Mouse (Mus musculus) fat pad, adult 2 months (tissue): ENCODE measurements around the gene Hnrnph2.

ENCODE experiments used
- DNase-seq: peaks from one replicate; pipeline ENCODE4 v3.0.0-alpha.2; 2011; ENCODE audit warnings: low read depth, low spot score; ENCODE audit errors: extremely low read depth

Hnrnph2 gene

DNA sequence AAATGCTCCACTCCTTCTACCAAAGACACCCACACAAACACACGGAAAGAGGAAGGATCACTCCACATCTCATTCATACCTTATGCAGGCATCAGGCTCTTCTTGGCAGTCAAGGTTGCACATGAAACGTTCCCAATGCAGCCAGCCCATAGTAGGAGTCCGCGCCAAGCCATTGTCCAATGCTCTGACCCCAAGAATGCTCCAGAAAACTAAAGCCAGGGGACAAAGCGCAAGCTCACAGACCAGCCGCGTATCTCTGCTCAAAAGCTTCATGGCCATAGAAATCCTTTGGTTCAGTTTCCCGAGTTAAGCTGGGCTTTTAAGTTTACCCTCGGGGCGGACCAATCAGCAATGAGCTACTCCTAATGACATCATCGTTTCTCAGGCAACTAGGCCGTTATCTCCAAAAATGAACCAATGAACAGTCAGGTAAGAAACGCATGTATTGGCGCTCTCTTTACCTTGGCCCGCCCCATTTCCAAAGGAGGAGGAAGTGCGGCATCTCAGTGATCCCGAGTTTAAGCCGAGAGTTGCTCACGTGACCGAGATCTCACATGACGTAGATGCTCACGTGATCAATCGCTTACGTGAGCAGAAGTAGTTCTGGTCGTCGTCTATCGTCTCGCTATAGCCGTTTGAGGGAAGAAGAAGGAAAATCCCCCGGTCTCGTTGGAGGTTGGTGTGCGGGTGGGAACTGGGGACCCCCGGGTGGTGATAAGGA, at the start of gene Hnrnph2, which contains the start of gene Gla:
Gene Hnrnph2, plus strand, starts transcription at position 521 of the 721 bp plus-strand sequence.
Gene Gla, minus strand, starts transcription at position 467 of the 721 bp plus-strand sequence.
- DNase-seq = peak; percentile 84

DNA sequence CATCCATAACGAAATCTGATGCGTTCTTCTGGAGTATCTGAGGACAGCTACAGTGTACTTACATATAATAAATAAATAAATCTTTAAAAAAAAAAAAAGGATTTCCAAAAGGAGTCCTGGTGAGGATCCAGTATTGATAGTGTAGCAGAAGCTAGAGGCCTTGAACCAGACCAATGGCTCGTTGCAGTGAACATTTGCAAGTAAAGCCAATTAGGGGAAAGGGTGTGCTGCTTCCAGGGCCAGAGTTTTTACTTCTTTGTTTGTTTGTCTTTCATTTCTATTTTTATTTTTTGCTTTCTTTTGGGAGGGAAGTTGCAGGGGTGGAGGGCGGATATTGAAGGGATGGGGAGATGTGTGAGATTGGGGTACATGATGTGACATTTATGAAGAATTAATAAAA, 47.7 kb upstream of the Hnrnph2 start:
- DNase-seq = no peak

DNA sequence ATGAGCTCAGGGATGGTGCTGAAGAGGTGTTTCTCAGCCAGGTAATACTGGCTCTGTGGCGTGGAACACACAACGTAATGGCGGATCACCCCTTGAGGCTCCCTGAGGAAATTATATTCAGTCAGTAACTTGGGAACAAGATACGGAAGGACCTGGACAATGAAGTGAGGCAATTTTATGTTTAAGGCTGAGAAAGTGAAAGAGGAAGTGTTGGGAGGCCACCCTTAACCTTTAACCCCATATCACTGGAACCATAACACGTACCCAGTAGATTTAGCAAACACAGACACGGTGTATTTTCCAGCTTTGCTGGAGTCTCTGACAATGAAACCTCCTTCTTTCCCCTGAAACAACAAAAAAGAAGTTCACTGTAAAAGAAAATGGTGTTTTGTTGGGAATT, 46.6 kb upstream of the Hnrnph2 start:
- no peak for DNase-seq

DNA sequence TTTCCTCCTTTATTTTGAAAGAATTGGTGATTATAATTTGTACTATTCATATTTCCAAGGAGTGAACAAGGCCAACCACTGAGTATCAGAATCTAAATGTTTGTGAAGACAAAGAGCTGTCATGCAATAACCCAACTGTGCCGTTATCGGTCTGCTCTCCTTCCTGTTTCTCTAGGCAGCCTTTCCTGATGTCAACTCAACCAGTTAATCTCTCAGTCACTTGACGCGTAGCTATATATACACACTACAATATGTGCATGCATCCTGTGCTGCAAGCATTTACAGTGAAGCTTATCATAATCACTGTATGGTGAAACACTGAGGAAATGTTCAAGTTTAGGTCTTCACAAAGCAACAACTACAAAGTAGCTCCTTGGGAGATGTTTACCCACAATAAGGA, 36.7 kb upstream of the Hnrnph2 start:
- DNase-seq = no peak

DNA sequence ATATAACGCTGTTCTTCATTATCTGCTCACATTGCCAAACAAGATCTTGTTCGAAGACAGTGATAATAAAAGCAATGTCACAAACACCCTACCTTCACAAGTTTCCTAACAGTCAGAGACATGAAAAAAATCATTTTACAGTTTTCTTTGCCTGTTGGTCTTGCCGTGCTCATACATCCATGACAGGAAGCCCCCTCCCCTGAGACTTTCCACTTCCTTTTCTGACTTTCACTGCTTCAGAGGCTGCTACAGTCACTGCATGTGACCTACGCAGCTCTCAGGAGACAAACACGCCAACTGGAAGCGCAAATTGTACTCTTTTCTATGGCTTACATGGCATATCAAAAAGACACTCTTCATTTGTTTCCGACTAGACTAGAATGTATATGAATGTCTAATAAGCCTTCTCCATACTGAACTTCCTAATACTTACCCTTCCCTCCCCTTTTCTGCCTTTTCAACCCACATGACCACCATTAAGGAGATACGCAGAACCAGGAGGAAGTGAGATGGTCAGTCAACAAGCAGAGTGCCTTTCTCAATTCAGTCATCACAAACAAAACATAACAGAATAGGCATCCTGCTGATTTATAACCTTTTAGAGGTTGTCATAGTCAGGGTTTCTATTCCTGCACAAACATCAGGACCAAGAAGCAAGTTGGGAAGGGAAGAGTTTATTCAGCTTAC, 34.3 kb upstream of the Hnrnph2 start:
- DNase-seq = no peak

DNA sequence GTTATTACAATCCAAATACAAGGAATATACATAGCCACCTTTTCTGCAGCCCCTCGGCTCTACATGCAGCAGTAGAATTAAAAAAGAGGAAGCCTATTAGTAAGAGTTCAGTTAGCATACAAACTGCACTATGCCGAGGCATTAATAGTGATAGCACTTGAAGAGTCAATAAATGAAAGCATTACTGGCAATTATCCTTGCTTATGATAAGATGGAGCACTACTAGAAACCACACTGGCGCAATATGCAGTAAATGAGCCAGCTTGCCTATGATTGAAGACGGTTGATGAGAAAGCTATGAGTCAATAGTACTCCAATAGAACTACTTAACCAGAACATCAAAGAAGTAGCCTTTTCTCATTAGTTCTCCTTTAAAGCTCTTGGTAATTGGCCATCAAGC, 23.1 kb upstream of the Hnrnph2 start:
- DNase-seq = no peak

DNA sequence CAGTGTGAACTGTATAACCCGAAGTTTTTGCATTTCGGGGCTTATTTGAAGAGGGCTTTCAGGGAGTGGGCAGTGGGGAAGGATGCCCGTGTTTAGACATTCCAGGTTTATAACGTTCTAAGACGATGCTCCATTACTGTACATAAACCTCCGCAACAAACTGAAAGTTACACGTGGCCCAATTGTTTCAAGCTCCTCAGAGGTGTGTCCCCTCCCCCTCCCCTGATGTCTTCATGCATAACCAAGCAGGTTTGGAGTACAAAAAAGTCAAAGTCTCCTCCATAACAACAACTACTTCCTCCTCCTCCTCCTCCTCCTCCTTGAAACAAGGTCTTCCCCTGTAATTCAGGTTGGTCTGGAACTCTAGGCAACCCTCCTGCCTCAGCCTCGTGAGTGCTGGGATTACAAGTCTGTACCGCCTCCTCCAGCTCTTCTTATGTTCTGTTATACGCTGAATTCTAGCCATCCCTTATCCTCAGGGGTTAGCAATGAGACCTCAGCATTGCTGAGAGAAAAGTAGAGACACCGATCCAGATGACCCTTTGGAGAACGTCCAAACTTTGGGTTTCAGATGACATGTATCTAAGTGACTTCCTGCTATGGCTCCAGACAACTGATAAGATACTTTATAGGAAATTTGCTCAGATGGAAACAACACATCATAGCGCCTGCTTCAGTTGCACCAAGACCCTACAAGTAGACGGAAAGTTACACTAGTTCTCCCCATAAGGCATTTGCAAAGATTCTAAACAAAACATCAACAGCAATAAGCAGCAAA, 20.3 kb upstream of the Hnrnph2 start:
- no peak for DNase-seq

DNA sequence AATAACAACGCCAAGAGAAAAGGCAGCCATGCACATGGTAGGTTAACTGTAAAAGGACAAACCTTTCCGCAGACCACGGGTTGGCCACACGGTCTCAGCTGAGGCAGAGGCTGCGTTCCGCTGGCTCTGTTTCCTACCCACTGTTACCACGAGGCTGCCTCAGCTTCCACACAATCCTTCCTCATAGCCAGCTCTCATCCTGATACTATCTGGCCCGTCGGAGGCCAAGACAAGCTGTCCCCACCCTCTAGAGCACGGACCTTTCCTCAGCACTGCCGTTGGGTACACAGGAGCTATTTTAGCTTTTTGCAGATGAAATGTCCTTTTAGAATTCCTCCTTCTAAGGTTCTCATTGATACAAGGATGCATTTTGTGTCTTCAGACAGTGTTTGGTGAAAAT, 18.7 kb upstream of the Hnrnph2 start:
- no peak for DNase-seq

DNA sequence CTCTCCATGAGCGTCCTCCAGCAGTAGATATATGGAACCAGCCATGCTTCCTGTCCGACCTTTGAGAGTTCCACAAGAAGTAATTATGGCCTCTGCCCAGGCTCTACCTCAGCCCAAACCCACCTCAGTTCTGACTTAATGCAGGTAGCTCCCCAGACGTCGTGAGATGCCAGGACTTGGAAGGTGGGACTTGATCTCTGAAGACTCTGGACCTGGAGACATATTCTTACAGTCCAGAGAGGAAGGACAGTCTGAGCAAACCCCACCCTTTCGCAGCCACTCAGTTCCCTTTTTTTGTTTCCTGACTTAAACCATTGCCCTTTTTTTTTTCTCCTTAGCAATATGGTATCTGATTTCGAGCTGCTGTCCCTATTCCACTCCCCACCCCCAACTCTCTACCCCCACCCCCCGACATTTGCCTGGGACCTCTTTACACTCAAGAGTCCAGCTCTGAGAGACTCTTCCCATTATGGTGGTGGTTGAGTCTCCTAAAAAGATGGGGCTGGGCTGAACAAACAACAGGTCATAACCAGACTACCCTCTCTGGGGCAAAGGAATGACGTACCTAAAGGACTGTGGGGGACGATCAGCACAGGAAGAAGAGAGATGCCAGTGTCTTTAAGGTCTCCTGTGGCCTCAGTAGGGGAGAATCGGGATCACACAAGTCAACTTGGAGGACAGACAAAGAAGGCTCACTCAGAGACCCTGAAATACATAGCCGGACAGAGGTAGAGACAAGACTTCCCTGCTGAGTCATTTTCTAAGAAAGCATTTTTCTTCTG, 17.9 kb upstream of the Hnrnph2 start, which contains the start of gene Btk:
Gene Btk, minus strand, starts transcription at position 683 of the 782 bp plus-strand sequence.
- DNase-seq = no peak

DNA sequence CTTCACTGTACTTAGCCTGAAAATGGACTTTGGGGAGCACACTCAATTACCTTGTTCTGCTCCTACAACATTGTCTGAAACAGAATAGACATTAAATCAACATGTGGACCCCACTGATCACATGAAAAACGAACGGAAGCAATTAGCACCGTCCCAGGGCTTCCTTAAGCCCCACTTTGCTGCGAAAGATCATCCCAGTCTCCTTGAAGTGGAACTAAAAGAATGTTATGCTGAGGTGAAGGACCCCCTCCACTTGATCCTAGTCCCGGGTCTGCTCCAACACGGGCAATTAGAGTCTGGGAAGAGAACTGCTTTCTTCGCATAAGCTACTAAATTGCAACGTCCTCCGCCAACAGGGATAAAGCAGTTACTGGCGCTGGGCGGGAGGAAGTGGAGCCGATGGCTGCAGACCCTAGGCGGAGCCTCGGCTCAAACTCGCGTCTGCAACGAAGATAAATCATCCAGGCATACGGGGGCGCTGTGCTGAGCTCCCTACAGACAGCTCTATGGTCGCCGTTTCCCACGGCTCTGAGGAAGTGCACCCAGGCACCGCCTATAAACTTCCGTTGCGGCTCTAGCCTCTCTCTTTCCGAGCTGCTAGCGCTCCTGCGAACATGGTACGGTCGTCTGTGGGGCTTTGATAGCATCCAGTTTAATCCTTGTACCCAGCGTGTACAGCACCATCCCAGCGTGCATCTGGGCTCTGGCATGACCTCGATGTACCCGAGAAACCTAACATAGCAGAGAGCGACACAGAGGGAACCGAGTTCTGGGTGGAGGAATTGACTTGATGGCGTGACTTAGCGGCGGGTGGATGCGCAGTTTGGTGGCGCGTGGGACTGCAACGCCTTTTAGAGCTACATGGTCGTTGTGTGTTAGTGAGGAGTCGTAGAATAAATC, 15.6 kb upstream of the Hnrnph2 start, which contains the start of gene Rpl36a:
Gene Rpl36a, plus strand, starts transcription at position 552 of the 900 bp plus-strand sequence.
- DNase-seq = peak; percentile 34

DNA sequence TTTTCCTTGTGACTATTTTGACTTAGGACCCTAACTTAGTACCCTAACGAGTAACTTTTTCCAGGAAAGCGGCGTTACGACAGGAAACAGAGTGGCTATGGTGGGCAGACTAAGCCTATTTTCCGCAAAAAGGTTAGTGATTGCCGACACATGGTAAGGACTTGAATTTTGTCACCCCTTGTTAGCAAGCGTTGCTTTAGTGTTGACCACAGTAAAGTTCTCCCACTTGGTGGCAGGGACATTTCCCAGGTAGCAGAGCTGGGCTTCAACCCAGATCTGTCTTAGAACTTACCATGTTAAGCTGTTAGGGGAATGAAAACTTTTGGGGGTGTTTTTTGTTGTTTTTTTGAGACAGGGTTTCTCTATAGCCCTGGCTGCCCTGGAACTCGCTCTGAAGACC, 14.5 kb upstream of the Hnrnph2 start:
- DNase-seq = no peak

DNA sequence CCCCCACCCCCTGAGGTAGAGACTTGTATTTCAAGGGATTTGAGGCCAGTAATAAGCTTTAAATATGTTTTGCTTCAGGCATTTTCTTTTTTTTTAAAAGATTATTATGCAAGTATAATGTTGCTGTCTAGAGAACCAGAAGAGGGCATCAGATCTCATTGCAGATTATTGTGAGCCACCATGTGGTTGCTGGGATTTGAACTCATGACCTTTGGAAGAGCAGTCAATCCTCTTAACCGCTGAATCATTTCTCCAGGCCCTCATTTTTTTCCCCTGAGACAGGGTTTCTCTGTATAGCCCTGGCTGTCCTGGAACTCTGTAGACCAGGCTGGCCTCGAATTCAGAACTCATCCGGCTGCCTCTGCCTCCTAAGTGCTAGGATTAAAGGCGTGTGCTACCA, 12.7 kb upstream of the Hnrnph2 start:
- no peak for DNase-seq

DNA sequence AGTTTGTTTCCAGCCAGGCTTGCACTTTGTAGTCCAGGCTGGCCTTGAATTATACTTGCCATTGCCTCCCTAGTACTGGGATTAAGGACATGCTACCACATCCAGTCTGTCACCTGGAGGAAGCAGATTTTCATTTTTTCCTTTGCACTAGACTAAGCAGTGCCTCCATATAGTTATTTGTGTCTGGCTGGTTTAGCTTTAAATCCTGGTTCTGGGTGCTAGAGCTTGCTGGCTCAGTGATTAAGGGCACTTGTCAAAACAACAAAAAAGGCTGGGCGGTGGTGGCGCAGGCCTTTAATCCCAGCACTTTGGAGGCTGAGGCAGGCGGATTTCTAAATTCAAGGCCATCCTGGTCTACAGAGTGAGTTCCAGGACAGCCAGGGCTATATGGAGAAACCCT, 12.0 kb upstream of the Hnrnph2 start:
- DNase-seq = no peak

DNA sequence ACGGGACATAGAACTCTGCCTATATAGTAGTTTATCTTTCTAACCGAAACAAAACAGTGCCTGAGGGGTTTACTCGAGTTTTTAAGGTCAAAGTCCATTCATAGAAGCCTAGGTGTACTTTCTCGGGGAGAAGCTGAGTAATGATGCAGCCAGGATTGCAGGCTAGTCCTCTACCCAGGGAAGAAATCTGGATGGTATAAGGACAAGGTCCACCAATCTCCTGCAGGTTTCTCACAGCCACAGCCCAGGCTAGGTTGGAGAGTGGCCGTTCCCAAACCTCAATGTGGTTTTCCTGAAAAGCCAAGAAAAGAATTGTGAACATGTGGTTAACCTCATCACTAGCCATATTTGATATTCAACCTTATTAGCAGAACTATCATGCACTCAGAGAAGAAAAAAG, 11.1 kb upstream of the Hnrnph2 start:
- no peak for DNase-seq

DNA sequence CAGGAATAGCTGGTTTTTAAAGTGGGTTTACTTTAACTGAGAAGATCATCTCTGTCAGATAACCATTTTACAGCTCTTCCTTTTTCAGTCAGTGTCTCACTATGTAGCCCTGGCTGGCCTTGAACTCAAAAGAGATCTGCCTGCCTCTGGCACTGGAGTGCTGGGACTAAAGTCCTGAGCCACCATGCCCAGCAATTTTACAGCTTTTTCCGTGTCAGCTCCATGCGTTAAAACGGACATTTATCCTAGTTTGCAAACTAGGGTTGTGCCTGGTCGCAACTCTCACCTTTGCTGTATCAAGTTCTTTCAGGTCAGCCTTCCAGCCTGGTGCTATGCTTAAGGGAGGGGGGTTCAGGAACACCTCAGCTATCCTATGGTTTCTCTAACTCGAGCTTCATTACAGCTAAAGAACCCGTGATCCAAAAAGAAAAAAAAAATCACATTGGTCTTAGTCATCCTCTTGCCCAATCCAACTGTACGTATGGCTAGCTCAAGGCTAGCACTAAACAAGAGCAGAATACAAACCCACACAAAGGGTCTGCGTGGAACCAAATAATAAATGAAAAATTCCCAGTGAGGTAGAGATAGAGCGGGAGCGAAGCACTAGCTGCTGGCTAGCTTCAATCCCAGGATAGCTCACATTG, 935 bp upstream of the Hnrnph2 start:
- DNase-seq = no peak

DNA sequence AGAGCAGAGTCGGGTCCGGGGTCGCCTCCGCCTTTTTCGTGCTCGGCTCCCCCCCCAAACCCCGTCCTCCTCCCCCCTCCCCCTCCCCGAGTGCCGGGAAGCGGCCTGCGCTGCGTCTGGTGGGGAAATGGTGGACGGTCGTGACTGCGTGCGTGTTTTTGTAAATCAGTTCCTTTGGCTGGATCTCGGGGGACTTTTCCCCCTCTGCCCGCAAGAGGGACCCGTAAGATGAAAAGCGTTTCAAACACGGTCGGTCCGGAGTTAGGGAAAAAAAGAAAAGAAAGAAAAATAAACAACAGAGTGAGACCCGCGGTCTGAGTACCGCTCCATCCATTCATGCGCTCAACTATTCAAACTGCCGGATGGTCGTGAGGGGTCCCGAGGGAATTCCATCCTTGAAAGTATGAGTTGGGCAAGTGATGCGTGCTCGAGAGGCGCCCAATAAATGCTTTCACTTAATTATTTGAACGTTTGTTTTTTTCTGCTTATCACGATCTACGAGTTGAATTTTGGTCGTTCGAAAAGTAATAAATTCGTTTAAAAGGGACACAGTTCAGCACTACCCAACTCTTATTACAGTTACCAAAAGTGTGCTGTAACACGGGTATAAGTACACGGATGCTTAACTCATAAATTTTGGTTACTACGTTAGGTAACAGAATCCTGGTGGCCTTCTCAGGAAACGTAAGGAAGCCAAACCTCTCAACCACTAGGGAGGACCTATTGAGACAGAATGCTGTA, 571 bp downstream of the Hnrnph2 start:
- DNase-seq = no peak

DNA sequence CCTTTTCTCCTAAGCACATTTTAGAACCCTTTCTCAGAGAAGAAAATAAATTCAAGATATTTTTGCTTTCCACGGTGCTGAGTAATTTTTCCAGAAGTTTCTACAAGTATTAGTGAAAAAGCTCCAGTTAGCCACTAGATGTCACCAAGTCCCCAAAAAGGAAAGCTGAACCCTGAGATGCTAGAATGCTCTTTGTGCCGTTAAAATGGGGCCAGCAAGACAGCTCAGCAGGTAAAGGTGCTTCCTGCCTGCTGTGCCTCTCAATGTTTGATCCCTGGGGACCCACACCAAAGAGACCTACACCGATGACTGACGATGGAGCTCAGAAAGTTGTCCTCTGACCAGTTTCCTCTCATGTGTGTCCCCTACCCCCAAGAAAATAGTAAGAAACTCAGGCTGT, 8.5 kb downstream of the Hnrnph2 start:
- DNase-seq = no peak

DNA sequence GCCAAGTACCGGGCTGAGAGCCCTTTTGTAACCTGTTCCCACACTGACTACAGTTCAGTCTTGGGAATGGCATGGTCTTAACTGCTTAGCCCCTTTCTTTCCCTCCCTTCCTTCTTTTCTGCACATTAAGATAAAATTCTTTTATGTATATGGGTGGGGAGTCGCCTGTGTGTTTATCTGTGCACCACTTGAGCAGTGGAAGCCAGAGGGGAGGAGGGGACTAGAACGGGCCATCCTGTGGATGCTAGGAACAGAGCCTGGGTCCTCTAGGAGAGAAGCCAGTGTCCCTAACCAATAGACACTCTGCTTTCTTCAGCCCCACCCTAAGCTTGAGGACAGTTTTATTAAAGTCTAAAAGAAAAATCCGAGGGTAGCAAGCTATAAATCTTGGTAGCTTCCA, 10.0 kb downstream of the Hnrnph2 start:
- DNase-seq = no peak
